Mouse (Mus musculus) skeletal muscle tissue, adult 2 months (tissue): ENCODE measurements around the gene Slc39a10.

Source experiments
- DNase-seq: peaks from one replicate; pipeline ENCODE4 v3.0.0-alpha.2; 2012; ENCODE audit warnings: low read depth, low spot score

Gene Slc39a10

DNA sequence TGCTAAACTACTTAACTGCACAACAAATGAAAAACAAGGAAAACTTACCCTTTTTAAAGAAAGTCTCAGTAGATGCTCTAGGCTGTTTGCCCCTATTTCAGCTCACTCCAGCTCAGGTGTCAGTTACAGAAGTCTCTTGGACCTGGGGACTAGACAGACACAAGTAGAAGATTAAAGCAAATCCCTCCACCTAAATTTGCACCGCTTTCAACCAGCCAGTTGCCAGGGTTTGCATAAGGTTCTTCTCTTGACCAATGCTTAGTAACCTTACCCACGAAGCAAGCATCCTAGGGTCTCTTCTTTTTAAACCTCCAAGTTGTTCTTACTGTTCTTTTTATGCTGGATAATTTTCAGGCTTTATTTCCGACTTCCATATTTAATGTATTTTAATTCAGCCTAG is at the start of gene Slc39a10:
Gene Slc39a10 (minus strand): TSS at position 101 of the 400 bp plus-strand sequence.
- DNase-seq = no peak

DNA sequence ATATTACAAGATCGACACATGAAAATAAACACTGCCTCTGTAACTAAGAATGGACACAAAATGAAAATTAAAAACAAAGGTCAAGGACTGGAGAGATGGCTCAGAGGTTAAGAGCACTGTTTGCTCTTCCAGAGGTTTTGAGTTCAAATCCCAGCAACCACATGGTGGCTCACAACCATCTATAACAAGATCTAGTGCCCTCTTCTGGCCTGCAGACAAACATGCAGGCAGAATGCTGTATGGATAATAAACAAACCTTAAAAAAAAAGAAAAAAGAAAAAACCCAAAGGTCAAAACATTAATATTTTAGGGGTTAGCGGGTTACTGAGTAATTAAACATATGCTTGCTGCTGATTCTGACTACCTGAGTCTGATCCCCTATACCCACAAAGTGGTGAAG is 46.6 kb upstream of the Slc39a10 start:
- DNase-seq = no peak

DNA sequence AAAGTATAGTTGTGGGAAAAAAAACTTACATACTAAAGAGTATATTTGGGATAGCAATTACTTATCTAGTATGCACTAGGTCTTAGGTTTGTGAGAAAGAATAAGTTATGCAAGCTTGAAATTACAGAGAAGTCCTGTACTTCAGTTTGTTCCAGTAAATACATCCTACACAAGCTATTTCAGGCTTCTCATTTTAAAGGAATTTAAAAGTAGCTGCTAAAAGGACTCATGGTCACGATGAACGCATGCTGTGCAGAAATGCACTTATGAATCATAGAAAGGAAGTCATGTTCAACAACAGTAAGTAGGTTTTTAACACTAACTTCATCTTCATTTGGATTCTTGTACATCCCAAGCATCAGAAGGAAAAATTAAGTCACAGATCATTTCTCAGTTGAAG is 45.0 kb upstream of the Slc39a10 start:
- no peak for DNase-seq

DNA sequence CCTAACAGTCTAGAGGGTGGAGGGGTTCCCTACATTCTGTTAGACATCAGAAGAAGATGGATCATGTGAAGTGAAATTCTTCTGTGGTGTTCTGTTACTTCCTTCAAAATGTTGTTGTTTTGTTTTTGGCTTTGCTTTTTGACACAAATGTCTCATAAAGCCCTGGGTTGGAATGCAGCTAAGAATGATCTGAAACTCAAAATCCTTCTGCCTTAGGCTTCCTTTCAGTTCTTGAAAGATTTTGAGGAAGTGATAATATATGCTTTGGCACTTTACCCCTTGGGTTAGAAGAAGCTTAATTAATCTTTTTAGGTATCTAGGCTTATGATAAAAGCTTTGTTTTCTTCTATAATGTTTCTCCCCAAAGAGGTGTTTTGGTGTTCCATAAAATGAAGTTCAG is 34.5 kb upstream of the Slc39a10 start:
- DNase-seq = no peak

DNA sequence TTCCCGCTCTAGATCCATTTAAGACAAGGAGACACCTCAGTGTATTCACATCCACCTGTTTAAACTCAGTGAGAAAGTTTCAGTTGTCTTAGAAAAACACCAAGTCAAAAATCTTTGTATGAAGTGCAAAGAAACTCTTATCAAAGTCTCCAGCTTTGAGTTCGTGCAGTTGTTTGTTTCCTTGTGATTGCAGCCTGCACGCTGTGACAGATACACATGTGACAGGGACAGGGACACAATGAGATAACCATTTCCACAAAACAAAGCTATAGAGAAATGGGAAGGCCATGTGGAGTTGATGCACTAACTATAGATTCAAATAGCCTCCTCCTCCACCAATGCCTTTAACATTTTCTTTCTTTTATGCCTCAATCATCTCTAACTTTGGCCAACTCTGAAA is 33.6 kb upstream of the Slc39a10 start:
- DNase-seq = no peak

DNA sequence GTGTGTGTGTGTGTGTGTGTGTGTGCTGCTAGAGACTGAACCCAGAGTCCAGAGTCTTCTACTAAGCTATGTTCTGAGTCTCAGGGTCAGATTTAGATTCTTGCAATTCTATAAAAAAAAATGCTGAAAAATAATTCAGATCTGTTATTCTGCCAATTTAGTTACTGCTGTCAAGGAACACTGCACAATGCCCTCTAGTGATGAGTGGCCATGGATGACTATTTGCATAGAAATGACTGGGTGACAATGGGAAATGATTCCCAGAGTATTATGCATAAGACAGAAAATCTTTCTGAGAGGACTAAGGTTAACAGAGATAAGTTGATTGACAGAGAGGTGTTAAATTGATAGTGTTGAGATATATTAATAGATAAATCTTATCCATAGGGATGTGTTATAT is 32.3 kb upstream of the Slc39a10 start:
- DNase-seq = no peak

DNA sequence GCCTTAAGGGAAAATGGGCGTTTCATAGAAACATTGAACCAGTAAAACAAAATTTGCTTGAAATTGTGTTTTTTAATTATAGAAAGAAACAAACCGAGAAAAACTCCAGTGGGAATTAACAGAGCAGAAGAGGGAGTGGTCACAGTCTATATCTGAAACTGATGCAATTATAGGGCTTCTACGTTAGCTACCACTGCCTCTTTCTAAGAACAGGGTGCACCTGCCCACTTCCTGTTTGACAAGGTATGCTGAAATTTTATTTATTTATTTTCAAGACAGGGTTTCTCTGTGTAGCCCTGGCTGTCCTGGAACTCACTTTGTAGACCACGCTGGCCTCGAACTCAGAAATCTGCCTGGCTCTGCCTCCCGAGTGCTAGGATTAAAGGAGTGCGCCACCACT is 30.3 kb upstream of the Slc39a10 start:
- no peak for DNase-seq

DNA sequence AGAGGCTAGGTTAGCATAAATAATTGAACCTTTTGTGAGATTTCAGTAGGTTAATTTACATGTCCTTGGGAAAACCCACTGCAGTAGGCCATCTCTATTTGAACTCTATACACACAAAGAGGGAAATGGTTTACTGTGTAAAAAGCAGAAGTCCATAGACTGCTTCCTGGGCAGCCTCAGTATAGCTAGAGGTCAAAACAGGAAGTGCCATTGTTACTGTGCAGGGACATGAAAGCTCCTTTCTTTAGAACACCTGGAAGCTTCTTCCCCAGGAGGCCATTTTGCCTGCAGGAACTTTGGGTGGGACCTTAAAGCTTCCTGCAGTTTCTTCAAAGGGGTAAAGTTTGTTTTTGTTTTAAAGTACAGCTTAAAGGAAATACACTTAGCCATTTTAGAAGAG is 29.0 kb upstream of the Slc39a10 start:
- DNase-seq = no peak

DNA sequence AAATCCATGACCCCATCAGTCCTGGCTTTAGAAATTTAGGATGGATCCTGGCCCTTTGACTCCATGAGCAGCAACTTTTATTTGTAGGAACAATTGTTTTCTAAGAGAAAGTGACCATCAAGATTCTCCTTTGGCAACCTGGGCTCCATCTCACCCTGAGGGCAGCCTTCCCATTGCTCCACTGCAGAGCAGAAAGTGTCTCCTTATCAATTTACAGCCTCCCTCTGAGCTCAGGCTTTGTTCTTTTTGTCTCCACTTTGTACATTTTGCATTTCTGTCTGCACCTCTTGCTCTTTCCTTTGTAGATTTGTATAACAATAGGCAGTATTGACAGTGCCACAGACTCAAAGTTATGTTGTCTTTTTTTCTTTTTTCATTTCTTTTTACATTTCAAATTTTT is 23.6 kb upstream of the Slc39a10 start:
- no peak for DNase-seq

DNA sequence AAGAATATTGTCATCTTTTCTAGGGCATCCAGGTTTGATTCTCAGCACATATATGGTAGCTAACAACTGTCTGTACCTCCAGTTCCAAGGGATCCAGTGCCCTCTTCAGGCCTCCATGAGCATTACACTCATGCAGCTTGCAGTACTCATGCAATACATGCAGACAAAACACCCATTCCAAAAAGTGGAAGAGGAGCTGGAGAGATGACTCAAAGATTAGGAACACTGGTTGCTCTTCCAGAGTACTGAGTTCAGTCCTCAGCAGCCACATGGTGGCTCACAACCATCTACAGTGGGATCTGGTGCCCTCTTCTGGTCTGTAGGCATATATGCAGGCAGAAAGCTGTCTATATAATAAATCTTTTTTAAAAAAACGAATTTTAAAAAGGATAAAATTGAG is 21.7 kb upstream of the Slc39a10 start:
- no peak for DNase-seq

DNA sequence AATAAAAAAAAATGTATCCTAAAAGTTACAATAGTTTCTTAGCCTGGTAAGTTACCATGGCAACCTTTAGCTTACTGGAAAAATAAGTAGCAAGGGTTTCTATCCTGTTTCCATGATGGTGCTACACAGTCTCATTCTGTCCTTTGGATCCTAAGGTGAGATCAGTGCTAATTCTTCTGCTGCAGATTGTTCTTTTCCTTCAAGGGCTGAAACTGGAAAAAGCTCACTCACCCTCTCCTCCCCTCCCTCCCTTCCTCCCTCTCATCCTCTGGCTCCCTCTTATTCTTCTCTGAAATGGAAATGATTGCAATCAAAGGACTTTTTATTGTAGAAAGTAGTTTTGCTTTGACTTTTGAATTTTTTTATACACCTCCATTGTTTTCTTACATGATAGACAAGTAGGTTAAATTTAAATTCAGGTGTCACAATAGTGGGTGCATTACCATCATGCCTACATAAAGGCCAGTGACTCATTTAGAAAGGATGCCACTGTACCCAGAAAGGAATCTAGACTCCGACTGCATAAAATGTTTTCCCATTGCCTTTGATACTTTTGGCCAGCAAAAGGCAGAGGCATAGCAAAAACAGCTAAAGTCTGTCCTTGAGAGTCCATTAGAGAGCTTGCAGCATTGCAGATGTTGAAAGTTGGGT is 20.0 kb upstream of the Slc39a10 start:
- no peak for DNase-seq

DNA sequence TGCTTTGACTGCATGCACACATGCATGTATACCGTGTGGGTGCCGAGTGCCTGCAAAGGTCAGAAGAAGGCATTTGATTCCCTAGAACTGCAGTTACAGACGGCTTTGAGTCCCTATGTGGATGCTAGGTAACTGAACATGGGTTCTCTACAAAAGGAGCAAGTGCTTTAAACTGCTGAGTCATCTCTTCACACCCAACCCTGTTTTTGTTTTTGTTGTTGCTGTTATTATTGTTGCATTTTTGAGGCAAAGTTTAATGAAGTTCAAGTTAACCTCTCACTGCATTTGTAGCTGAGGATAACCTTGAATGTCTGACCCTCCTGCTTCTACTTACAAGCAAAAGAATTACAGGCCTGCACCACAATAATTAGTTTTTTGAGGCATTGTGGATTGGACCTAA is 17.5 kb upstream of the Slc39a10 start:
- no peak for DNase-seq

DNA sequence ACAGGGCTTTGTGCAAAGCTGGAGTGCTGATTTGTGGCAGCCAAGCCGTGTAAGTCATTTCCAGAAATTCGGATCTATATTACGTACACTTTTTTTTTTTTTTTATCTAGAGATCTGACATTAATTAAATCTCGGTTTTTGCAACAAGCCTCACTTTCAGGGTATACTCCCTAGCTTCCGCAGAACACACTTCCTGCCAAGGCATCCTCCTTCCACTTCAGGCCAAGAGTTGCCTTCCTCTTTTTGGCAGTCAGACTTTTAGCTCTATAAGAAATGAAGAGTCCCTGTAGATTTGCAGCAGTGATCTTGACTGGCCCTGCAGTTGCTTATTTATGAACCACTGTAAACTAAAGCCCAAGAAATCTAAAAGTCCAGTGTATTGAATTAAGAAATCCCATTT is 13.1 kb upstream of the Slc39a10 start:
- DNase-seq = no peak

DNA sequence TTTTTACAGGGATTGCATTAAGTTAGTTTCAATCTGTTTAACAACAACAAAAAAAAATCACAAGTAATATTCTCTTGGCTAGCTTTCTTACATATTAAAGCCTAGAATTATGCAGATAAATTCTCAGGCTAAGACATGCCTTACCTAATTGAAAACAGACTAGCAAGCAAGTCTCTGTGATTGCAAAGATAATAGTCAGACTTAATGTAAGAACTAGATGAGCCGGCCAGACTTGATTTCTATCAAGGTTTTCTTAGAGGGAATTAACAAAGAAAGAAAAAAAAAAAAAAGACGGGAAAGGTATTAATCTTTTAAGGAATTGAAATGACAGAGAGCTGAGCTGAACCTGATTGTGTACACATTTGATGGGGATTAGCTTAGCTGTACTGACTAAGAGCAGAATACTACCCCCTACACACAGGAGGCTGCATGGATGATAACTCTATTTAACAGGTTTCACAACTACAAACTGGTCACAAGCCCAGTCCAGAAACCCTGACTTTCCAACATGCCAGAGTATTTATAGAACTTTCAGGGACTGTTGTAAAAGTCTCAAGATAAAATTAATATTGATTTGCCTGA is 9.5 kb upstream of the Slc39a10 start:
- no peak for DNase-seq

DNA sequence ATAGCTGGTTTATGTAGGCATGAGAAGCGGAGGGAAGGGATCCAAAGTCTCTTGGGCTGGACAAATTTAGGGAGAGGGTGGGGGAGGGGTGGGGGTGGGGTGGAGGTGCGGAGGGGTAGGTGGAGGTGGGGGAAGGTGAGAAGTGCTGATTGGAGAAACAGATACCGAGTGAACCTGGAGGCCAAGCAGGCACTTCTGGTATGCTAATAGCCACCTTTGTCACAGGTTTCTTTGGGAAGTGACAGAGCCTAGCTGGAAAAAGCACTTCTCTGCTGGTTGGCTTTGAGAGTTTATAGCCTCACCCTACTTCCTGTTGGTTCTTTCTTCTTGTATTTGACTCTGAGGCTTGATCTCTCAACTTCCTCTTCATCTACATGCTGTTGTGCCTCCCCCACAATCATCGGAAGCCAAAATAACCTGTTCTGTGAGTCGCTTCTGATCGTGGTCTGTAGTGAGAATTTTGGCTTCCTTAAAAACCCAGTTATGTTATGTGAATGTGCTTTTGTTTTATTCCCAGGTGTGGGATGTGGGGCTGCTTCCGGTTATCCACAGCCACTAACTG is 1.7 kb upstream of the Slc39a10 start:
- DNase-seq = no peak

DNA sequence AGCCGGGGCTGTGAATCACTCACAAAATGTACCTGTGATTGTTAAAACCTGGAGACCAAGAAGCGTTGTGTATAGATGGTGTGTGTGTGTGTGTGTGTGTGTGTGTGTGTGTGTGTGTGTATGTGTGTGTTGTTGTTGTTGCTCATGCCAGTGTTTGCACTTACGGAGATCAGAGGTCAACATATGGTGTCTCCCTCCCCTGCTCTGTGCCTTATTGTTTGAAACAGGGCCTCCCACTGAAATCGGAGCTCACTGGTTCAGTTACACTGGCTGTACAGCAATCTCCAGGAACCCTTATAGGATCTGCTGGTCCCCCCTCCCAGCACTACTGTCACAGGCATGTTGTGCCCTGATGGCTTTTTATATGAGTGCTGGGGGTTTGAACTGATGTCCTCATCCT is 3.9 kb downstream of the Slc39a10 start:
- no peak for DNase-seq

DNA sequence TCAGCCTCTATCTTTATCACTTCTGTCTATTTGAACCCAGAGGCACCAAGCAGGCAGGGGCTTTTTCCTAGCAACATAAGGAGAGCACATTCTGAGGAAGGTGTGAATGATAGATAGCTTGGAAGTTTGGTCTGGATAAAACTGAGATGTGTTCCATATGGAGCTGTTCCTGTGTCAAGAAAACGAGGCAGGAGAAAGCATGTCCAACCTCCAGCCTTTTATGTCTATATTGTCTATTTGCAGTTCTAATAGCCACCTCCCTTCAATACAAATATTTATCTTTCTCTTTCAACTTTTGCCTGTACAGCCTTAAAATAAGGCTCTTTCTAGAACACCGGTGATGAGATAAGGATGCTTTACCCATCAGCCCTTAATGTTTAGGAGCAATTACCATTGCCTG is 4.3 kb downstream of the Slc39a10 start:
- no peak for DNase-seq

DNA sequence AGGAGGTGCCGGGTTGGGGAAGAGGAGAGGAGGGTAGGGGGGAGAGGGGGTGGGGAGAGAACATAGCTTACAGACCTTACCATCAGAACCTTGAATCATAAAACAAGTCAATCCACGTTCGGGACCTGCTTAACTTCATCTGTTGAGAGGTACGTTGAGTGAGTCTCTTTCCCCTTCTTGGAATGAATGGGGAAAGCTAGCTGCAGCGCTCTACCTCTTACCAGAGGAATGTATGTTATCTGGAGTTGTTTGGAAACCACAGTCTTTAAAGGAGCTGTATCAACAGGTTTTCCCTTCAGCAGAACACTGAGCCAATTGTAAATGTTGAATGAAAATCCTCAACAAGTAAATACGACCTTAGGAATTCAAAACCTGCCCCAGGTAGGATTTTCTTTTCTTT is 4.7 kb downstream of the Slc39a10 start:
- no peak for DNase-seq

DNA sequence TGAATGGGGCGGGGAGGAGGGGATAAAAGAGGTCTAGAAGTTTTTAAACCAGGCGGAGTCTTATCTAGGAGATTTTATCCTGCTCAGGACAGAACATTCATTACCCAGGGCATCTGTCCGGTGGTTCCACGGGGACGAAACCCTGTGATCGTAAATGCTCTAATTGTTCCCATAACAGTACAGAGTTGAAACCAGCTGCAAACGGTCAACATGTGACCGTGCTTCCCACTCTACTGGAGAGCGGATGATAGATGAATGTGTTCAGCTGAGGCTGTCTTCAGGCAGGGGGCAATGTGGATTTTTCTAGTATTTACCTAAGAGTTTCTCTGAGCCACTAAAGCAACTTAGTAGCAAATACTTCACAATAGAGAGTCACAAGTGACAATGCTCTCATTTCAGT is 6.6 kb downstream of the Slc39a10 start:
- DNase-seq = no peak

DNA sequence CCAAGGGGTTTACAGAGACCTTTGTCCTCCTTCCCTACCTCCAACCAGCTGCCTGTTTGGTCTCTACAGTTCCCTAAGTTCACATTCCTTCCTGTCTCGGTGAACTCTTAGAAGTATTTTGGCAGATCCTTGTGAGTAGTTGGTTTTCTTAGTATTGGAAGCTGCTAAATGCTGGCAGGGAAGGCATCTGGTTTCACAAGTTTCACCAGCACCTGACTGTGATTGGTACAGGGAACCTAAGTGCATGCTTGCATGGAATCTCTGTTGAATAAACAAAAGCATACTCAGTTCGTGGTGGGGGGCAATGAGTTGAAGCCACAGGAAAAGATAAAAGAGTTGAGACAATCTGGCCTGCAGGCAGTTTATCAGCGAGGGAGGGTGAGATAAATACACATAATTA is 7.4 kb downstream of the Slc39a10 start:
- DNase-seq = no peak

DNA sequence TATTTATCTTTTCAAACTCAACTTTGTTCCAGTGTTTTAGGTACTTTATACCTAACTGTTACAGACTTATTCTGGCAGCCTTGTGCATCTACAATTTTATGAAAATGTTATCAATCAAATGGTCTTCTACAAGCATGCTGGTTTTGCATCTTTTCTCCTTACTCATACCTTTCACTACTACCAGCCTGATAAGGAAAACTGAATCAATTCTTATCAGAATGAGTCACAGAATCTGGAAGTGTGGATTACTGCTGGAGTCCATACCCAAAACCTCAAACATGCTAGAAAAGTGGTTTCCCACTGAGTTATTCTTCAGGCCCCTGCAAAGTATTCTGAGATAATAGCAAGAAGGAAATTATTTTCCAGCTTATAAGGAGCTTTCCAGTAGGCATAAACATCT is 12.7 kb downstream of the Slc39a10 start:
- no peak for DNase-seq

DNA sequence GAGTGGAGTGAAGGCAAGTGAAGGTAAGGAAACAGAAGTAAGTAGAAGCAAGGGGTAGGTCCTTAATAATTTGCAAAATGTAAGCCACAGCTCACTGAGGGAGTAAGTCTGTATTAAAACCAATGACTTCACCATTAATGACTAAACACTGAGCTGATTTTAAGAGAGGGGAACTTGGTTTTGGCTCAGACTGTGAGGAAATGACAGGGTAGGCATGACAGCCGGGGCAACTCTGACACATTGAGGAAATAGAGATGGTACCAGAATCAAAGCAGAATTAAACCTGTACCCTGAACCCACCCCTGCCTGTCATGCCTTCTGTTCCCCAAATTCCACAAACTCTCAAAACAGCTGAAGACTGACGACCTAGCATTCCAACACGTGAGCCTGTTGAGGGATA is 18.9 kb downstream of the Slc39a10 start:
- DNase-seq = no peak

DNA sequence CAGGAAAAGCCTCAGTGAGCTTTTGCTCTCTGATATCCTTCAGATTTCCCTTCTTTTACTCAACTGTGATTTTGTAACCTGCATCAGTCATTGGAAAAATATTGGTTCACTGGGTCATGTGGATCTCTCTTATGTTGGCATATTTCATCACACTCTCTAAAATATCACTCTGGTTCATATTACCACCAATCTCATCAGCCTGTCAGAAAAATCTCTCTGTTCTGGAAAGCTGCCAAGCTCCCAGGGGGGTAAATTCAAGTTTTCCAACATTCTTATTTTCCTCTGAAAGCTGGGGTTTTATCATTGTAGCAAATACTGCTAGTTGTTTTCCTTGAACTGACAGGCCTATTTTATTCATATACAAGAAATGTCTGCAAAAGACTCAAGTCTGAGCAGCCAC is 22.9 kb downstream of the Slc39a10 start:
- no peak for DNase-seq
